Mouse (Mus musculus) C3H10T1/2 (cell line): ENCODE results near the gene Vmn1r172. TPM values are rescaled to one million over a fixed set of nuclear protein-coding genes. Genes with fewer than 3 reads are reported as not detected.

Experiments
- polyA plus RNA-seq, 2 experiments: library from polyadenylated mRNA; unstranded; fragments of >200 nt; fragmentation: generic; extraction: Trizol; gene quantifications; one replicate each; pipeline ENCODE4 v1.2.1; 2012; ENCODE audit warnings: missing spikeins in 2 of 2

Gene Vmn1r172
- polyA plus RNA-seq: not detected

DNA sequence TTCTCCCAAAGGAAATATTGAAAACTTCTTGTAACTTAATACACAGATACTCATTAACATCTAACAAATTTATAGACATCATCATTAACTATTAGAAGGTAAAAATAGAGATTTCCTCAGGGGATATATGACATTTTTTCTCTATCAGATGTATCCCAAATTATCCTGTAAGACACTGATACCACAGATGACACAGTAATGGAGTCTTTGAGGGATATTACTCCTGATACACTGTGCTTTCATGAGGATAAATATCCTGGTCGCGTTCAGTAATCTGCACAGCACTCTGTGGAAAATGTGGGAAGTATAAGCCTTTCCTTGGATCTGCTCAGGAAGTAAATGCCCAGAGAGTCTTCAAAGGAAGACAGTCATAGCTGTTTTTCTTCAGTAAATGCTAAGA is at the start of gene Vmn1r172:
Vmn1r172 (plus strand) TSS at position 301 of the 400 bp plus-strand sequence.

DNA sequence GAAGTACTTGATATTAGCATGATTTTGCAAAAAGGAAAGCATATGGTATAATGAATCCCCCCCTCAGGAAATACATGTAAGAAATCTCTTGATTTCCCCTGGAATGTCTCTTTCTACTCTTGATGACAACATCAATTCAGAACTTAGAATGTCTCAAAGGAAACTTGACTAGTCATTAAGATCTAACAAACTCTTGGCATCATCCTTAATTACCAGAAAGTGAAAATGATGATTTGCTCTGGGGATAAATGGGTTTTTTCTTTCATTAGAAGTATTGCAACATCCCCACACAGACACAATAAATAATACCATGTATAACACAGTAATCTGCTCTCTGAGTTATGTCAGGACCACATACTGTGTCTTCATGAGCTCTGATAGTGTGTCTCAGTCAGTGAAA is 27.7 kb upstream of the Vmn1r172 start, which contains the start of gene Vmn1r171:
Vmn1r171 (plus strand) TSS at position 301 of the 400 bp plus-strand sequence.

DNA sequence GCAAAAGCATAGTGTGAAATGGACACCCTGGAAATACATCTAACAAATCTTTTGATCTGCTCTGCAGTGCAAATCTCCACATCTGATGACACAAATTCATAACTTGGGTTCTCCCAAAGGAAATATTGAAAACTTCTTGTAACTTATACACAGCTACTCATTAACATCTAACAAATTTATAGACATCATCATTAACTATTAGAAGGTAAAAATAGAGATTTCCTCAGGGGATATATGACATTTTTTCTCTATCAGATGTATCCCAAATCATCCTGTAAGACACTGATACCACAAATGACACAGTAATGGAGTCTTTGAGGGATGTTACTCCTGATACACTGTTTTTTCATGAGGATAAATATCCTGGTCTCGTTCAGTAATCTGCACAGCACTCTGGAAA is 42.3 kb downstream of the Vmn1r172 start, which contains the start of gene Vmn1r173:
Vmn1r173 (plus strand) TSS at position 301 of the 400 bp plus-strand sequence.

Other genes starting within 250 kb of the Vmn1r172 start
- not detected for gene Vmn1r167, start 151.1 kb upstream of the Vmn1r172 start, polyA plus RNA-seq
- not detected for gene Vmn1r168, start 118.6 kb upstream of the Vmn1r172 start, polyA plus RNA-seq
- not detected for gene Vmn1r169, start 82.8 kb upstream of the Vmn1r172 start, polyA plus RNA-seq
- not detected for gene Vmn1r170, start 52.1 kb upstream of the Vmn1r172 start, polyA plus RNA-seq
- not detected for gene Vmn1r171, start 27.6 kb upstream of the Vmn1r172 start, polyA plus RNA-seq
- not detected for gene Vmn1r173, start 42.4 kb downstream of the Vmn1r172 start, polyA plus RNA-seq
- gene Vmn1r174, start 94.0 kb downstream of the Vmn1r172 start, polyA plus RNA-seq: not detected
- gene Vmn1r175, start 152.3 kb downstream of the Vmn1r172 start, polyA plus RNA-seq: not detected
- gene Vmn1r176, start 179.1 kb downstream of the Vmn1r172 start, polyA plus RNA-seq: not detected
- gene Vmn1r177, start 208.1 kb downstream of the Vmn1r172 start, polyA plus RNA-seq: not detected
- not detected for gene Vmn1r178, start 233.7 kb downstream of the Vmn1r172 start, polyA plus RNA-seq